Mouse (Mus musculus) hindbrain, embryonic 16.5 days (tissue): Measurements from ENCODE around the gene Spint2. TPM values are rescaled to one million over a fixed set of nuclear protein-coding genes. Genes with fewer than 3 reads are reported as not detected.

Source experiments
- ATAC-seq: fragments of 200-750 bp; cut with Nextera tagmentation; 2 replicates; pipeline ENCODE4 v1.8.0; 2017; ENCODE audit warnings: moderate TSS enrichment, moderate library complexity
- H3K27ac ChIP-seq: fragments of 300-500 bp; sonication (generic); 2 replicates; pipeline ENCODE4 v1.5.1; 2014; ENCODE audit warnings: low read depth, mild to moderate bottlenecking, control low read depth, low read length, moderate library complexity
- H3K27me3 ChIP-seq: fragments of 300-500 bp; sonication (generic); replicated peaks from 2 replicates; pipeline ENCODE4 v1.6.1; 2014; ENCODE audit warnings: low read length; ENCODE audit not compliant: control insufficient read depth, insufficient read depth
- H3K36me3 ChIP-seq: fragments of 300-500 bp; sonication (generic); 2 replicates; pipeline ENCODE4 v1.6.1; 2014; ENCODE audit warnings: mild to moderate bottlenecking, low read length, moderate library complexity, mixed read lengths; ENCODE audit not compliant: control insufficient read depth, insufficient read depth
- H3K4me1 ChIP-seq: fragments of 300-500 bp; sonication (generic); 2 replicates; pipeline ENCODE4 v1.6.1; 2014; ENCODE audit warnings: low read depth, low read length; ENCODE audit not compliant: control insufficient read depth, insufficient read depth
- H3K4me2 ChIP-seq: fragments of 300-500 bp; sonication (generic); 2 replicates; pipeline ENCODE4 v1.6.1; 2014; ENCODE audit warnings: mild to moderate bottlenecking, low read length, control low read depth, moderate library complexity
- H3K4me3 ChIP-seq: fragments of 300-500 bp; sonication (generic); 2 replicates; pipeline ENCODE4 v1.5.1; 2014; ENCODE audit warnings: mild to moderate bottlenecking, low read length, control low read depth, moderate library complexity
- H3K9ac ChIP-seq: fragments of 300-500 bp; sonication (generic); 2 replicates; pipeline ENCODE4 v1.6.1; 2014; ENCODE audit warnings: low read depth, mild to moderate bottlenecking, control low read depth, low read length, moderate library complexity
- H3K9me3 ChIP-seq: fragments of 300-500 bp; sonication (generic); 2 replicates; pipeline ENCODE4 v1.6.1; 2014; ENCODE audit warnings: mild to moderate bottlenecking, low read length, moderate library complexity; ENCODE audit not compliant: control insufficient read depth
- WGBS: fragments of 180-500 bp; shearing (Covaris S2); extraction: QIAGEN DNeasy Blood & Tissue Kit; methylation state at CpG from one replicate; pipeline ENCODE4 v1.1.7; 2014; 5-methylcytosine and 5-hydroxymethylcytosine counted together
- polyA plus RNA-seq: library from polyadenylated mRNA; unstranded; fragments of >200 nt; fragmentation: Nextera tagmentation; extraction: Ambion mirVana; gene quantifications from 2 replicates; pipeline ENCODE4 v1.2.1, GENCODE M21; 2015

Gene Spint2
- polyA plus RNA-seq, 1 experiment from 2014 or later = 91.2 TPM

DNA sequence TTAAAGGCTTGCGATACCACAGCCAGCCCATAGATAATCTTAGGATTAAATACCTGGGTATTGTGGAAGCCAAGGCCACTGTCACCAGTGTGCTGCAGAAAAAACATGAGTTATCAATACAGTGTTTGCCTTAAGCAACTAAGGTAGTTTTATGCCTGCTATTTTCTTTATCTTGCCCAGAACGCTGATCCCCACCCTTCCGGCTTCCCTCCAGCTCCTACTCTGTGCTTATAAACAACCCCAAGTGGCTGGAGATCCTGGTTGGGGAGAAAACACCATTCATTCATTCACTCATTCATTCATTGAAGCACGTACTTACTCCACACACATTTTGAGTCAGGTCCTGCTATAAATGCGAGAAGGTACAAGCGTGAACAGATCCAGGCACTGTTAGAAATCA, 2.8 kb upstream of the Spint2 start:
- Histone ChIP-seq H3K9me3 (no peaks in the 10 kb centered on the region), H3K36me3 (no peaks in the 10 kb centered on the region), H3K4me1 (peaks cover 12% of the 10 kb centered on the region), H3K4me3 (no peak overlapping the region), H3K9ac (no peak overlapping the region), H3K4me2 (no peak overlapping the region), H3K27ac (no peak overlapping the region), H3K27me3 (peaks cover 4% of the 10 kb centered on the region; the same call in 1 of the 2 replicates)
- WGBS = 96% methylated on average over 6 of the region's 6 CpGs
- no peak for ATAC-seq

GRCm38 (mm10) chr7:29283876-29284275, 2.2 kb upstream of the Spint2 start:
- Histone ChIP-seq H3K27ac (no peak overlapping the region), H3K4me3 (no peak overlapping the region), H3K9me3 (no peaks in the 10 kb centered on the region), H3K4me2 (no peak overlapping the region), H3K4me1 (peaks cover 7% of the 10 kb centered on the region), H3K27me3 (peaks cover 4% of the 10 kb centered on the region; the same call in 1 of the 2 replicates), H3K36me3 (no peaks in the 10 kb centered on the region), H3K9ac (no peak overlapping the region)
- WGBS = 84% methylated on average over 4 of the region's 4 CpGs
- no peak for ATAC-seq

- Histone ChIP-seq H3K36me3 (no peaks in the 10 kb centered on the region), H3K4me3 (peak overlapping the region; percentile 69), H3K4me2 (peak overlapping the region; percentile 96), H3K9ac (peak overlapping the region; percentile 78), H3K9me3 (no peaks in the 10 kb centered on the region), H3K4me1 (peaks cover 7% of the 10 kb centered on the region), H3K27me3 (peaks cover 4% of the 10 kb centered on the region; the same call in 1 of the 2 replicates), H3K27ac (no peak overlapping the region)
- ATAC-seq = peak; percentile 3; the same call in 1 of the 2 replicates
- WGBS = 11% methylated on average over 21 of the region's 21 CpGs
Observed at GRCm38 (mm10) chr7:29282074-29282554, 402 bp upstream of the Spint2 start.

DNA sequence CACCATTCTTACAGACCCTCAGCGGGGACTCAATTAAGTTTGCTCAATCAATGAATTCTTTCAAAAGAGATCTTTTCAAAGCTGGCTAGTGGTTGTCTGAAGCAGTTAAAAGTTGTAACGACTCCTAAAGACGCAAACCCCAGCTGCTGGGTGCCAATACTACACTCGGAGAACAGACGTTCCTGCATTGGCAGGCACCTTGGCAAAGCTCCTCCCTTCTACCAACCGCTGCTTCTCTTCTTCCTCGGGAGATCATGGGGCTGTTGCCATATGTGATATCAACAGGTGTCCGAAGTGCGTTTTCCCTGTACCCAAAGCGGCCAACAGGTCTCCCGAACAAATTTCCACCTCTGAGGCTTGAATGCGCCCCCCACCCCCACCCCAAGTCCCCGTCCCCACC, 911 bp downstream of the Spint2 start:
- WGBS = 13% methylated on average over 13 of the region's 13 CpGs
- Histone ChIP-seq H3K4me2 (peak overlapping the region; percentile 96), H3K27me3 (peaks cover 4% of the 10 kb centered on the region; the same call in 1 of the 2 replicates), H3K4me1 (peaks cover 7% of the 10 kb centered on the region), H3K9me3 (no peaks in the 10 kb centered on the region), H3K4me3 (peak overlapping the region; percentile 69), H3K9ac (peak overlapping the region; percentile 78), H3K27ac (no peak overlapping the region), H3K36me3 (no peaks in the 10 kb centered on the region)
- no peak; the same call in 1 of the 2 replicates for ATAC-seq

DNA sequence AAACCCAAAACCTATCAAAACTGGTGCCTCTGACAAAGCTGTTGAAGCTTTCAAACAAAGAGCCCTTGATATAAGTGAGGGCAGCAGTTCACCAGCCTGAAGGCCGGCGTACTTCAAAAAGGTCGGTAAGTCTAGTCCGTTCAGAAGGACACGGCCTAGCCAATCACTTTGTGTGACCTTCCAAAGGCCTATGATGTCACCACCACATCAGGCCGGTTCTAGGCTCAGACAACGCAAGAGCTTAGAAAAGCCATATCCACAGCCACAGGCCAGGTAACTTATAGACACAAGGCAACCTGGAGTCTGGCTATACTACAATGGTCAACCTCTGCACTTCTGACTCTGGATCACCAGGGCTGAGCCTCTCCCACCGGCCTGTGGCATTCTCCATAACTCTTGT, 1.8 kb downstream of the Spint2 start:
- no peak for ATAC-seq
- WGBS = 90% methylated on average over 8 of the region's 8 CpGs
- Histone ChIP-seq H3K4me1 (peaks cover 7% of the 10 kb centered on the region), H3K9me3 (no peaks in the 10 kb centered on the region), H3K4me2 (no peak overlapping the region), H3K27me3 (peaks cover 4% of the 10 kb centered on the region; the same call in 1 of the 2 replicates), H3K4me3 (no peak overlapping the region), H3K27ac (no peak overlapping the region), H3K36me3 (no peaks in the 10 kb centered on the region), H3K9ac (no peak overlapping the region)

DNA sequence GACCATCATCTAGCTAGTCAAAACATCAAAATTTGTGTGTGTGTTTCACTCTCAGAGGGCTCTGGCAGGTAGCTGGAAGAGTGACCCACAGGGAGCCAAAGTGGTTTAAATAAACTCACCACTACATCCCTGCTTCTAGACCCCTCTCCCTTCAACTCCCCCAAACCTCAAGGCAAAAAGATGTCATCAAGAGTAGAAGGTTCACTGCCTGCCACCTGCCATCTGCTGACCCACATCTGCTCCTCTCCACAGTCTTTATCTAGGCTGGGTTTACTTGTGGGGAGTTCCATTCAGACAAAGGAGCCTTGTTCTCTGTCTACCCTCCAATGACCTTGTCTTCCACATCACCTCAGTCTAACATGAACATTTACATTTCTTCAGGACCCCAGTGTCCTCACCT, 2.5 kb downstream of the Spint2 start:
- H3K9ac ChIP-seq = no peak overlapping the region
- H3K4me1 ChIP-seq = peaks cover 7% of the 10 kb centered on the region
- H3K36me3 ChIP-seq = no peaks in the 10 kb centered on the region
- H3K4me3 ChIP-seq = no peak overlapping the region
- no peak overlapping the region for H3K27ac ChIP-seq
- no peaks in the 10 kb centered on the region for H3K9me3 ChIP-seq
- ATAC-seq = no peak
- peaks cover 4% of the 10 kb centered on the region; the same call in 1 of the 2 replicates for H3K27me3 ChIP-seq
- no peak overlapping the region for H3K4me2 ChIP-seq

DNA sequence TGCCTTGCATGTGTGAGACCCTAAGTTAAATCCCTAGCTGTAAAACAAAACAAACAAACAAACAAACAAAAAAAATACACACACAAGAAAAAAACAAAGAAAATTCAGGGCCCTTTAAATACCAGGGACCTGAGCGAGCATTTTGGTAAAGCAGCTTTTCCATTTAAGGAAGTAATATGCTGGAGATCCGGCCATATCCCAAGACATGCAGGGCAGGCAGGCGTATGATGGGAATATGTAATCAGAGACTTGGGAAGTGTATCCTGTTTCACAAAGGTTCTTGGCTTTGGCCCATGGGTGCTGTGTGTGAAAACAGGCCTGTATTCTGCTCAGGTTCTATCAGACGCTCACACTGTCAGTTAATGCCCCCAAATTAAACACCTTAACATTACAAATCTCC, 4.2 kb downstream of the Spint2 start:
- Histone ChIP-seq H3K4me3 (no peak overlapping the region), H3K36me3 (no peaks in the 10 kb centered on the region), H3K9ac (no peak overlapping the region), H3K9me3 (no peaks in the 10 kb centered on the region), H3K4me1 (peaks cover 7% of the 10 kb centered on the region), H3K4me2 (no peak overlapping the region), H3K27me3 (peaks cover under 1% of the 10 kb centered on the region; the same call in 1 of the 2 replicates), H3K27ac (no peak overlapping the region)
- 85% methylated on average over 4 of the region's 4 CpGs for WGBS
- no peak for ATAC-seq

DNA sequence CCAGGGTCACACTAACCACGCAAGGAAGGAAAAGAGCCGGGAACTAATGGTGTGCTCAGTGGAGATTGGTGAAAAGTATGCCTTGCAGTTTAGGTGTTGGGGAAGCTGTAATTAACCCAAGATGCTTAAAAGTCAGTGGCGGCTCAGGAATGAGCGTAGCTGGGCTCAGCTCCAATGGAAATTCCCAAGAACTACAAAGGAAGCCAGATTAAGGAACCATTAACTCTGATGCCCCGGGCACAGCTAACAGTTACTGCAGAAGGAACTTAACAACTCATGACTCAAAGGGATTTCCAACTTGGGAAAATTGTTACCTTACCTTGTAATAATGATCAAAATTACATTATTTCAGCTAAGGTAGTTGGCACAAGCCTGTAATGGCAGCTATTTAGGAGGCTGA, 5.0 kb downstream of the Spint2 start:
- no peak overlapping the region for H3K4me3 ChIP-seq
- H3K9ac ChIP-seq = no peak overlapping the region
- no peak overlapping the region for H3K27ac ChIP-seq
- no peak overlapping the region for H3K4me2 ChIP-seq
- peaks cover 1% of the 10 kb centered on the region for H3K4me1 ChIP-seq
- 77% methylated on average over 5 of the region's 5 CpGs for WGBS
- no peaks in the 10 kb centered on the region for H3K9me3 ChIP-seq
- no peaks in the 10 kb centered on the region for H3K27me3 ChIP-seq
- no peaks in the 10 kb centered on the region for H3K36me3 ChIP-seq
- no peak for ATAC-seq

DNA sequence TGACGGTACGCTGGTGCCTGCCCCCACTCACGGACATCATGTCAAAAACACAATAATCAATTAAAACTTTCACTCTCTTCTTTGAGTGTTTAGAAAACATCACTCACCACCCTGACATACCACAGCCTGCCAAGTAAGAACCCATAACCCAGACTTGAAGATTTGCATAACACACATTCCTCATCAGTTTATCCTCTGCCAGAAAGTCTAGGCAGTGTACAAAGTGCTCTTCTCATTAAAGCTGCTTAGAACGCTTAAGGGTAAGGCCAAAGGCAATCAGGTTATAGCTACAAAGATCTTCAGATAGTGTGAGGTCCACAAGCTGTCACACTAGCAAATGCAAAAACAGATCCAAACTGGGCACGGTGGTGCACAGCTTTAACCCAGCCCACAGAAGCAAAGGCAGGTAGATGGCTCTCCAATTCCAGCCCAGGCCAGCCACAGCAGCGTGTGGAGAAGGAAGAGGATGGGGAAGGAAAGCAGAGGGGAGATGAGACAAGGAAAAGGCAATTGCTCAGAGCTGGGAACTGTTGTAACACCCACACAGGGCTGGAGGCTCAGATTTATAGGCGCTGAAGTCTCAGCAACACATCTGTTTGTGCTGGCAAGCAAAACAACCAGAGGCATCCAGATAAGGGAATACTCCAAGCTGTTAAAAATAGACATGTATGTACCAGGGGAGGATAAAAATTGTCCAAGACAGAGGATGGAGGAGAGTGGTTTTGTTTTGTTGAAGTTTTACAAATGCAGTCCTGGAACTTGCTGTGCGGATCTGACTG, 9.8 kb downstream of the Spint2 start:
- ATAC-seq = no peak
- Histone ChIP-seq H3K36me3 (no peaks in the 10 kb centered on the region), H3K9ac (no peak overlapping the region), H3K27me3 (no peaks in the 10 kb centered on the region), H3K4me1 (no peaks in the 10 kb centered on the region), H3K4me3 (no peak overlapping the region), H3K27ac (no peak overlapping the region), H3K4me2 (no peak overlapping the region), H3K9me3 (no peaks in the 10 kb centered on the region)
- WGBS = 80% methylated on average over 8 of the region's 8 CpGs
